Mouse (Mus musculus): ENCODE results near the gene Trmt11. TPM values are rescaled to one million over a fixed set of nuclear protein-coding genes. Genes with fewer than 3 reads are reported as not detected.
"Not testable (repeated sequence)": the region's sequence is repeated elsewhere in the genome, so short reads cannot be mapped to it uniquely, and the experiment has no call there.

Trmt11 gene
- polyA plus RNA-seq (2015; fragmentation: Nextera tagmentation; extraction: Ambion mirVana): 10.5 and 12.7 TPM in 2 replicates

- Histone ChIP-seq H3K9ac (ENCODE audit: low read depth, low read length) (peak within 1 kb of the TSS; percentile 71), H3K4me2 (ENCODE audit: low read depth, low read length) (peak within 1 kb of the TSS; percentile 91), H3K36me3 (ENCODE audit: control insufficient read depth, insufficient read depth) (peaks cover 4% of the 10 kb centered on the region), H3K27ac (ENCODE audit: low read length) (peak within 1 kb of the TSS; percentile 61), H3K27me3 (ENCODE audit: control insufficient read depth, insufficient read depth, low read depth, low read length) (no peaks in the 10 kb centered on the region), H3K4me3 (ENCODE audit: low read depth, low read length) (peak within 1 kb of the TSS; percentile 71), H3K4me1 (ENCODE audit: control insufficient read depth, low read depth, low read length) (peaks cover 10% of the 10 kb centered on the region), H3K9me3 (replicated peaks; ENCODE audit: control insufficient read depth, low read length) (no peaks in the 10 kb centered on the region)
- ATAC-seq (ENCODE audit: low read depth): peak; percentile 93
- WGBS (ENCODE audit: insufficient replicate concordance): under 1% methylated on average over 26 of the region's 28 CpGs
Observed at GRCm38 (mm10) chr10:30600542-30600966, at the start of gene Trmt11. Trmt11 (minus strand) TSS chr10:30600749.

GRCm38 (mm10) chr10:30647681-30648080 is 47.1 kb upstream of the Trmt11 start:
- WGBS (ENCODE audit: insufficient replicate concordance): 71% methylated on average over 2 of the region's 2 CpGs
- no peak for ATAC-seq (ENCODE audit: low read depth)

DNA sequence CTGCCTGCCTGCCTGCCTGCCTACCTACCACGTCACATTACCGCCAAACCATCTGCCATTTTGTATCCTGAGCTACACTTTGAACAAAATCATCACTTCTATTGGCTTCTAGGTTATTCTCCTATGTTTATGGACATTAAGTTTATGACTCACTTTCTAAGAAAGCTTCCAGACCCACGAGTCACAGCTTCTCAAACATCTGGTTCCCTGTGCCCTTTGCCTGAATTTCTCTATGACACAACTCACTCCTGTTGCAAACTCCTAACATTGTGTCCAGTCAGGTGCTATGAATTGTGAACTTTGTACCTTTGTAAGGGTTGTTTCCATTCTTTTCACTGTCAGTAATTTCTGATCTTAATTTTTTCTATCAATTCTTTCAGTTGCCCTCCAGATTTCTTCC is 37.7 kb upstream of the Trmt11 start:
- Histone ChIP-seq H3K4me3 (ENCODE audit: low read depth, low read length) (no peak overlapping the region), H3K27me3 (ENCODE audit: control insufficient read depth, insufficient read depth, low read depth, low read length) (no peaks in the 10 kb centered on the region), H3K9ac (ENCODE audit: low read depth, low read length) (no peak overlapping the region), H3K36me3 (ENCODE audit: control insufficient read depth, insufficient read depth) (no peaks in the 10 kb centered on the region), H3K4me1 (ENCODE audit: control insufficient read depth, low read depth, low read length) (no peaks in the 10 kb centered on the region), H3K9me3 (replicated peaks; ENCODE audit: control insufficient read depth, low read length) (no peaks in the 10 kb centered on the region), H3K4me2 (ENCODE audit: low read depth, low read length) (no peak overlapping the region), H3K27ac (ENCODE audit: low read length) (no peak overlapping the region)
- WGBS (ENCODE audit: insufficient replicate concordance): 67% methylated on average over 3 of the region's 3 CpGs
- ATAC-seq (ENCODE audit: low read depth): no peak

More at GRCm38 (mm10) chr10:30647681-30648080, 47.1 kb upstream of the Trmt11 start:
- Histone ChIP-seq H3K9me3 (replicated peaks; ENCODE audit: control insufficient read depth, low read length) (no peaks in the 10 kb centered on the region), H3K27ac (ENCODE audit: low read length) (no peak overlapping the region), H3K9ac (ENCODE audit: low read depth, low read length) (no peak overlapping the region), H3K4me3 (ENCODE audit: low read depth, low read length) (no peak overlapping the region), H3K27me3 (ENCODE audit: control insufficient read depth, insufficient read depth, low read depth, low read length) (no peaks in the 10 kb centered on the region), H3K4me2 (ENCODE audit: low read depth, low read length) (no peak overlapping the region), H3K36me3 (ENCODE audit: control insufficient read depth, insufficient read depth) (peaks cover 11% of the 10 kb centered on the region), H3K4me1 (ENCODE audit: control insufficient read depth, low read depth, low read length) (no peaks in the 10 kb centered on the region)

GRCm38 (mm10) chr10:30636474-30637154 is 36.1 kb upstream of the Trmt11 start:
- not testable (repeated sequence) for H3K27me3 ChIP-seq (ENCODE audit: control insufficient read depth, insufficient read depth, low read depth, low read length); ATAC-seq (ENCODE audit: low read depth); H3K36me3 ChIP-seq (ENCODE audit: control insufficient read depth, insufficient read depth); H3K27ac ChIP-seq (ENCODE audit: low read length); H3K4me3 ChIP-seq (ENCODE audit: low read depth, low read length); H3K4me2 ChIP-seq (ENCODE audit: low read depth, low read length); H3K9ac ChIP-seq (ENCODE audit: low read depth, low read length); H3K9me3 ChIP-seq (replicated peaks; ENCODE audit: control insufficient read depth, low read length)
- 77% methylated on average over 1 of the region's 1 CpGs for WGBS (ENCODE audit: insufficient replicate concordance)
- H3K4me1 ChIP-seq (ENCODE audit: control insufficient read depth, low read depth, low read length): peaks cover 13% of the 10 kb centered on the region

- H3K27me3 ChIP-seq (ENCODE audit: control insufficient read depth, insufficient read depth, low read depth, low read length): no peaks in the 10 kb centered on the region
- no peaks in the 10 kb centered on the region for H3K36me3 ChIP-seq (ENCODE audit: control insufficient read depth, insufficient read depth)
- H3K9me3 ChIP-seq (replicated peaks; ENCODE audit: control insufficient read depth, low read length): no peaks in the 10 kb centered on the region
- H3K4me3 ChIP-seq (ENCODE audit: low read depth, low read length): no peak overlapping the region
- H3K4me1 ChIP-seq (ENCODE audit: control insufficient read depth, low read depth, low read length): peaks cover 13% of the 10 kb centered on the region
- peak overlapping the region; percentile 7; the same call in 1 of the 2 replicates for H3K4me2 ChIP-seq (ENCODE audit: low read depth, low read length)
- ATAC-seq (ENCODE audit: low read depth): peak; percentile 84
- H3K9ac ChIP-seq (ENCODE audit: low read depth, low read length): no peak overlapping the region
- WGBS (ENCODE audit: insufficient replicate concordance): 69% methylated on average over 1 of the region's 1 CpGs
- H3K27ac ChIP-seq (ENCODE audit: low read length): no peak overlapping the region
Observed at GRCm38 (mm10) chr10:30632718-30633117, 32.2 kb upstream of the Trmt11 start.

- Histone ChIP-seq H3K4me2 (ENCODE audit: low read depth, low read length) (no peak overlapping the region), H3K36me3 (ENCODE audit: control insufficient read depth, insufficient read depth) (no peaks in the 10 kb centered on the region), H3K9ac (ENCODE audit: low read depth, low read length) (no peak overlapping the region), H3K27ac (ENCODE audit: low read length) (no peak overlapping the region), H3K4me1 (ENCODE audit: control insufficient read depth, low read depth, low read length) (peaks cover 13% of the 10 kb centered on the region), H3K4me3 (ENCODE audit: low read depth, low read length) (no peak overlapping the region), H3K9me3 (replicated peaks; ENCODE audit: control insufficient read depth, low read length) (no peaks in the 10 kb centered on the region), H3K27me3 (ENCODE audit: control insufficient read depth, insufficient read depth, low read depth, low read length) (no peaks in the 10 kb centered on the region)
- no peak for ATAC-seq (ENCODE audit: low read depth)
Observed at GRCm38 (mm10) chr10:30629977-30630376, 29.4 kb upstream of the Trmt11 start.

GRCm38 (mm10) chr10:30629513-30629912 is 29.0 kb upstream of the Trmt11 start, which contains the start of gene Hint3:
Hint3 (minus strand) TSS chr10:30629632.
- ATAC-seq (ENCODE audit: low read depth): peak; percentile 65
- Histone ChIP-seq H3K4me3 (ENCODE audit: low read depth, low read length) (no peak within 1 kb of the TSS), H3K9me3 (replicated peaks; ENCODE audit: control insufficient read depth, low read length) (no peaks in the 10 kb centered on the region), H3K4me2 (ENCODE audit: low read depth, low read length) (no peak within 1 kb of the TSS), H3K9ac (ENCODE audit: low read depth, low read length) (no peak within 1 kb of the TSS), H3K4me1 (ENCODE audit: control insufficient read depth, low read depth, low read length) (peaks cover 13% of the 10 kb centered on the region), H3K36me3 (ENCODE audit: control insufficient read depth, insufficient read depth) (no peaks in the 10 kb centered on the region), H3K27ac (ENCODE audit: low read length) (no peak within 1 kb of the TSS), H3K27me3 (ENCODE audit: control insufficient read depth, insufficient read depth, low read depth, low read length) (no peaks in the 10 kb centered on the region)
- 61% methylated on average over 3 of the region's 3 CpGs for WGBS (ENCODE audit: insufficient replicate concordance)

GRCm38 (mm10) chr10:30628444-30628843 is 27.9 kb upstream of the Trmt11 start:
- not testable (repeated sequence) for H3K4me2 ChIP-seq (ENCODE audit: low read depth, low read length); H3K4me3 ChIP-seq (ENCODE audit: low read depth, low read length); H3K9me3 ChIP-seq (replicated peaks; ENCODE audit: control insufficient read depth, low read length); H3K9ac ChIP-seq (ENCODE audit: low read depth, low read length); H3K36me3 ChIP-seq (ENCODE audit: control insufficient read depth, insufficient read depth); H3K27me3 ChIP-seq (ENCODE audit: control insufficient read depth, insufficient read depth, low read depth, low read length); H3K27ac ChIP-seq (ENCODE audit: low read length); ATAC-seq (ENCODE audit: low read depth)
- peaks cover 13% of the 10 kb centered on the region for H3K4me1 ChIP-seq (ENCODE audit: control insufficient read depth, low read depth, low read length)
- 79% methylated on average over 11 of the region's 11 CpGs for WGBS (ENCODE audit: insufficient replicate concordance)

DNA sequence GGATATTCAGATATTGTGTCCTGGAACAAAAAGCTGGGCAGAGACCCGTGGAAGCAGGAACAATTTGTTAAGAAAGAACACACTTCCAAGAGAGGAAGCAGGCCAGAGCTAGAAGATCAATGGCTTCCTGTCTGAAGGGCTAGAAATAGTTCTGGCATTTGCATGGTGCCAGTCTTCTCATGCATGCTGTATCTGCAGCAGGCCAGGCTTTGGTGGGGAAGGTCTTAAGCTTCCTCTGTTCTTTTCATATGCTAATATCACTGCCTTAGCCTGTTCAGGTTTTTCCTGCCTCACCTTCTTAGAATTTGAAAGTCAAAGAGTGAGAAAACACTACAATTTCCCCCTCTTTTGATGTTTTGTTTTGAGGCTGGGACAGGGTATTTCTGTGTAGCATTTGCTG is 27.0 kb upstream of the Trmt11 start:
- no peaks in the 10 kb centered on the region for H3K9me3 ChIP-seq (replicated peaks; ENCODE audit: control insufficient read depth, low read length)
- no peak overlapping the region for H3K27ac ChIP-seq (ENCODE audit: low read length)
- H3K36me3 ChIP-seq (ENCODE audit: control insufficient read depth, insufficient read depth): no peaks in the 10 kb centered on the region
- H3K9ac ChIP-seq (ENCODE audit: low read depth, low read length): no peak overlapping the region
- ATAC-seq (ENCODE audit: low read depth): no peak
- H3K4me2 ChIP-seq (ENCODE audit: low read depth, low read length): no peak overlapping the region
- WGBS (ENCODE audit: insufficient replicate concordance): 14% methylated on average over 1 of the region's 1 CpGs
- no peaks in the 10 kb centered on the region for H3K27me3 ChIP-seq (ENCODE audit: control insufficient read depth, insufficient read depth, low read depth, low read length)
- H3K4me3 ChIP-seq (ENCODE audit: low read depth, low read length): no peak overlapping the region
- peaks cover 8% of the 10 kb centered on the region for H3K4me1 ChIP-seq (ENCODE audit: control insufficient read depth, low read depth, low read length)

All from liver, embryonic 16.5 days (tissue).